Mouse (Mus musculus) olfactory bulb, adult 2 months (tissue): ENCODE results near the gene Art4.

ENCODE experiments used
- CTCF ChIP-seq: fragments of 200-500 bp; IDR thresholded peaks from 2 replicates; pipeline ENCODE4 v1.5.1; 2012; ENCODE audit warnings: low read depth, mild to moderate bottlenecking, low read length, moderate library complexity; ENCODE audit not compliant: insufficient read depth
- POLR2A ChIP-seq: fragments of 200-500 bp; IDR thresholded peaks from 2 replicates; pipeline ENCODE4 v1.6.1; 2012; ENCODE audit warnings: mild to moderate bottlenecking, low read depth, low read length, moderate library complexity; ENCODE audit not compliant: insufficient read depth

DNA sequence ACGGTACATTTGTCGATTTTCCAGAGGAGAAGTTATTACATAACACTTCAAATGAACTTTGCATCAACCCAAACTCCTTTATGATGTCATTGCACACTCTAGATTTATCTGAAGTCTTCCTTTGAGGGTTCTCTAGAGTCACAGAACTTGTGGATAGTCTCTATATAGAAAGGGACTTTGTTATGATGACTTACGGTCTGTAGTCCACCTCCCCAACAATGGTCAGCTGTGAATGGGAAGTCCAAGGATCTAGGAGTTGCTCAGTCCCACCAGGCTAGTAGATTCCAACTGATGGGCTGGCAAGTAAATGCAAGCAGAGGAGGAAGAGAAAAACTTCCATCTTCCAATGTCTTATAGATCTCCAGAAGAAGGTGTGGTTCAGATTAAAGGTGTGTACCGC lies 28.9 kb downstream of the Art4 start:
- TF ChIP-seq CTCF, result no peak
- TF ChIP-seq POLR2A, result no peak
